Mouse (Mus musculus): ENCODE results near the gene Ube2d1. TPM values are rescaled to one million over a fixed set of nuclear protein-coding genes. Genes with fewer than 3 reads are reported as not detected.

Gene Ube2d1
- 96.7 and 106 TPM in 2 replicates for polyA plus RNA-seq (2012; rRNA removed)

- DNase-seq (ENCODE audit: extremely low spot score in 1 of 2, low spot score in 1 of 2) = peak; percentile 79 to 94
These were observed at the start of gene Ube2d1 for GRCm38 (mm10) chr10:71285126-71285580. Ube2d1 (minus strand) TSS chr10:71285262.

GRCm38 (mm10) chr10:71332859-71333258, 47.8 kb upstream of the Ube2d1 start:
- no peak for DNase-seq (ENCODE audit: extremely low spot score in 1 of 2, low spot score in 1 of 2)

- no peak for DNase-seq (ENCODE audit: extremely low spot score in 1 of 2, low spot score in 1 of 2)
These were observed 47.3 kb upstream of the Ube2d1 start for GRCm38 (mm10) chr10:71332376-71332775.

GRCm38 (mm10) chr10:71331908-71332307, 46.8 kb upstream of the Ube2d1 start:
- no peak for DNase-seq (ENCODE audit: extremely low spot score in 1 of 2, low spot score in 1 of 2)

GRCm38 (mm10) chr10:71330070-71330469, 45.0 kb upstream of the Ube2d1 start:
- DNase-seq (ENCODE audit: extremely low spot score in 1 of 2, low spot score in 1 of 2) = no peak

- no peak for DNase-seq (ENCODE audit: extremely low spot score in 1 of 2, low spot score in 1 of 2)
These were observed 44.2 kb upstream of the Ube2d1 start for GRCm38 (mm10) chr10:71329295-71329694.

- no peak for DNase-seq (ENCODE audit: extremely low spot score in 1 of 2, low spot score in 1 of 2)
These were observed 43.8 kb upstream of the Ube2d1 start for GRCm38 (mm10) chr10:71328870-71329269.

- no peak for DNase-seq (ENCODE audit: extremely low spot score in 1 of 2, low spot score in 1 of 2)
These were observed 43.3 kb upstream of the Ube2d1 start for GRCm38 (mm10) chr10:71328382-71328781.

- no peak for DNase-seq (ENCODE audit: extremely low spot score in 1 of 2, low spot score in 1 of 2)
These were observed 42.3 kb upstream of the Ube2d1 start for GRCm38 (mm10) chr10:71327386-71327785.

GRCm38 (mm10) chr10:71326789-71327188, 41.7 kb upstream of the Ube2d1 start:
- peak in 1 of 2 experiments; percentile 85 for DNase-seq (ENCODE audit: extremely low spot score in 1 of 2, low spot score in 1 of 2)

- no peak for DNase-seq (ENCODE audit: extremely low spot score in 1 of 2, low spot score in 1 of 2)
These were observed 41.1 kb upstream of the Ube2d1 start for GRCm38 (mm10) chr10:71326123-71326522.

- no peak for DNase-seq (ENCODE audit: extremely low spot score in 1 of 2, low spot score in 1 of 2)
These were observed 38.6 kb upstream of the Ube2d1 start for GRCm38 (mm10) chr10:71323669-71324068.

GRCm38 (mm10) chr10:71316497-71316896, 31.4 kb upstream of the Ube2d1 start:
- no peak for DNase-seq (ENCODE audit: extremely low spot score in 1 of 2, low spot score in 1 of 2)

- no peak for DNase-seq (ENCODE audit: extremely low spot score in 1 of 2, low spot score in 1 of 2)
These were observed 31.0 kb upstream of the Ube2d1 start for GRCm38 (mm10) chr10:71316056-71316455.

GRCm38 (mm10) chr10:71314596-71314995, 29.5 kb upstream of the Ube2d1 start:
- no peak for DNase-seq (ENCODE audit: extremely low spot score in 1 of 2, low spot score in 1 of 2)

- DNase-seq (ENCODE audit: extremely low spot score in 1 of 2, low spot score in 1 of 2) = no peak
These were observed 25.2 kb upstream of the Ube2d1 start for GRCm38 (mm10) chr10:71310288-71310687.

- DNase-seq (ENCODE audit: extremely low spot score in 1 of 2, low spot score in 1 of 2) = no peak
These were observed 23.1 kb upstream of the Ube2d1 start for GRCm38 (mm10) chr10:71308199-71308598.

GRCm38 (mm10) chr10:71306759-71307158, 21.7 kb upstream of the Ube2d1 start:
- DNase-seq (ENCODE audit: extremely low spot score in 1 of 2, low spot score in 1 of 2) = no peak

- peak in 1 of 2 experiments; percentile 78 for DNase-seq (ENCODE audit: extremely low spot score in 1 of 2, low spot score in 1 of 2)
These were observed 21.1 kb upstream of the Ube2d1 start for GRCm38 (mm10) chr10:71306190-71306589.

- DNase-seq (ENCODE audit: extremely low spot score in 1 of 2, low spot score in 1 of 2) = peak in 1 of 2 experiments; percentile 70
These were observed 17.4 kb upstream of the Ube2d1 start for GRCm38 (mm10) chr10:71302490-71302889.

- DNase-seq (ENCODE audit: extremely low spot score in 1 of 2, low spot score in 1 of 2) = no peak
These were observed 15.1 kb upstream of the Ube2d1 start for GRCm38 (mm10) chr10:71300161-71300560.

GRCm38 (mm10) chr10:71293245-71293644, 8.2 kb upstream of the Ube2d1 start:
- no peak for DNase-seq (ENCODE audit: extremely low spot score in 1 of 2, low spot score in 1 of 2)

- DNase-seq (ENCODE audit: extremely low spot score in 1 of 2, low spot score in 1 of 2) = no peak
These were observed 7.2 kb upstream of the Ube2d1 start for GRCm38 (mm10) chr10:71292254-71292653.
